Mouse (Mus musculus) liver, postnatal 0 days (tissue): ENCODE measurements at regions not wholly inside any gene's neighbourhood (a gene's known extent, or its start where the extent isn't known, plus 50 kb on each side); places are given as distances from the start of the nearest gene placed in this dataset.

Experiments used
- CTCF ChIP-seq: sonication (generic); IDR thresholded peaks from 2 replicates; pipeline ENCODE4 v1.5.1; 2016; ENCODE audit warnings: antibody characterized with exemption, low read depth
- EP300 ChIP-seq: IDR thresholded peaks from 2 replicates; pipeline ENCODE4 v1.6.1; 2016; ENCODE audit warnings: antibody characterized with exemption, low read depth, mild to moderate bottlenecking

DNA sequence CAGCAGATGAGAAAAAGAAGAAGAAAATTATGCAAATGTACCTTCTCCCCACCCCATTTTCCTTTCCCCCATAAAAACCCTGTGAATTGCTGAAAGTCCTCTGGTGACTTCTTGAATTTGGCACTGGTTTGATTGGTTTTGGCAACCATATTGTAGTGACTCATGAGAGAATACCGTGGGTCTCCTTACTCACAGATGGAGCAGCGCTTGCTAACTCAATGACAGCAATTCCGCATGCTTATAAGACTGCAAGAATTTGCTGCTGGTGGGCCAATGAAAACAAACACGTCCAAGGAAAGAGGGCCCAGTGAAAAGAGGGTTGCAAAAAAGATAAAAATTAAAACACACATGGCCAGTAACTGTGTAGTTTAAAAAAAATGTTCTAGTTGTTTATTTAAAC is 65.0 kb upstream of the Ercc6l2 start:
- TF ChIP-seq CTCF (no peak), EP300 (no peak)
